Mouse (Mus musculus): ENCODE measurements around the gene Serpina5. TPM values are rescaled to one million over a fixed set of nuclear protein-coding genes. Genes with fewer than 3 reads are reported as not detected.

Serpina5 gene
- 0.52 TPM for polyA plus RNA-seq (2014; fragmentation: Illumina TruSeq; extraction: RNeasy Lipid Tissue Mini Kit (QIAGEN cat#74804); ENCODE audit: low read depth, low replicate concordance)

GRCm38 (mm10) chr12:104100768-104101167 is at the start of gene Serpina5:
Gene Serpina5, plus strand, starts transcription at chr12:104101113.

GRCm38 (mm10) chr12:104112333-104112732 is 11.4 kb downstream of the Serpina5 start, which contains the start of gene Serpina3a:
Gene Serpina3a, plus strand, starts transcription at chr12:104112724.

DNA sequence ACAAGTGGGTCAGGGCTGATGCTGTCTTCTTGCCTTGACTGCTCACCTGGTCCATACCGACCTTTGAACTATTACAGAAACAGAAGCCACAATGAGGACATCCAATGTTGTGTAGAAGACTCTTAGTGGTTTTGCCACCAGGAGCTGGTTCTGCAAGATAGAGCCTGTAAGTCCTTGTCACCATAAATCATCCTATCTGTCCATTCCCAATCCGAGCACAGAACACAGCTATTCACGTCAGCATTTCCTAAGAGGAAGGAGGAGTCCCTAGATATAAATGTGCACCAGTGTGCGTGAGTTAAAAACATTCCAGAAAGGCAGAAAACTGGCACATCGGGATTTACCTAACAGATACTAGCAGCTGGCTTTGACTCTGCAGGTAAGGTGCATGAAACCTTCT is 26.8 kb downstream of the Serpina5 start, which contains the start of gene Serpina3b:
TSS of gene Serpina3b (plus strand) at position 301 of the 400 bp plus-strand sequence.

DNA sequence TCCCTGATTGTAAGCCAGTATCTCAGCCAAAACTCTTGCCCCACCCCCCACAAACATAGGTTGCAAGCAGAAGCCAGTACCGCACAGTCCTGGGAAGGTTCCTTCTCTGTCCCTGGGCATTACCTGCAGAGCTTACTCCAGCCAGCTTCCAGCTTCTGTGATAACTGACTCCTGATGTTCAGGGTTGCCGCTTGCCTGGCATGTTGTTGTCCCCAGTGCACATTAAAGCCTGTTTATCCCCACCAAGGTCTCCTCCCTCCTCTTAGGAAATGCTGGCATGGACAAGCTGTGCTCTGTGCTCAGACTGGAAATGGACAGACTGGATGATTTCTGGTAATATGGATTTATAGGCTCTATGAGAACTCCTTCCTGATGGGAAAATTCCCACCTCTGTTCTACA is 52.7 kb downstream of the Serpina5 start, which contains the start of gene Serpina3c:
TSS of gene Serpina3c (minus strand) at position 215 of the 400 bp plus-strand sequence.

Other genes starting within 250 kb of the Serpina5 start
- not detected for gene Serpina1a, start 237.6 kb upstream of the Serpina5 start, polyA plus RNA-seq (2014; fragmentation: Illumina TruSeq; extraction: RNeasy Lipid Tissue Mini Kit (QIAGEN cat#74804); ENCODE audit: low read depth, low replicate concordance)
- gene Serpina1c, start 196.2 kb upstream of the Serpina5 start, polyA plus RNA-seq (2014; fragmentation: Illumina TruSeq; extraction: RNeasy Lipid Tissue Mini Kit (QIAGEN cat#74804); ENCODE audit: low read depth, low replicate concordance) = not detected
- gene Serpina1e, start 142.1 kb upstream of the Serpina5 start, polyA plus RNA-seq (2014; fragmentation: Illumina TruSeq; extraction: RNeasy Lipid Tissue Mini Kit (QIAGEN cat#74804); ENCODE audit: low read depth, low replicate concordance) = not detected
- not detected for gene Serpina11, start 111.2 kb upstream of the Serpina5 start, polyA plus RNA-seq (2014; fragmentation: Illumina TruSeq; extraction: RNeasy Lipid Tissue Mini Kit (QIAGEN cat#74804); ENCODE audit: low read depth, low replicate concordance)
- not detected for gene Serpina9, start 87.4 kb upstream of the Serpina5 start, polyA plus RNA-seq (2014; fragmentation: Illumina TruSeq; extraction: RNeasy Lipid Tissue Mini Kit (QIAGEN cat#74804); ENCODE audit: low read depth, low replicate concordance)
- not detected for gene Serpina12, start 56.7 kb upstream of the Serpina5 start, polyA plus RNA-seq (2014; fragmentation: Illumina TruSeq; extraction: RNeasy Lipid Tissue Mini Kit (QIAGEN cat#74804); ENCODE audit: low read depth, low replicate concordance)
- gene Serpina3a, start 11.6 kb downstream of the Serpina5 start, polyA plus RNA-seq (2014; fragmentation: Illumina TruSeq; extraction: RNeasy Lipid Tissue Mini Kit (QIAGEN cat#74804); ENCODE audit: low read depth, low replicate concordance) = not detected
- 0.58 TPM for gene Serpina3b, start 26.9 kb downstream of the Serpina5 start, polyA plus RNA-seq (2014; fragmentation: Illumina TruSeq; extraction: RNeasy Lipid Tissue Mini Kit (QIAGEN cat#74804); ENCODE audit: low read depth, low replicate concordance)
- 9.7 TPM for gene Serpina3c, start 52.8 kb downstream of the Serpina5 start, polyA plus RNA-seq (2014; fragmentation: Illumina TruSeq; extraction: RNeasy Lipid Tissue Mini Kit (QIAGEN cat#74804); ENCODE audit: low read depth, low replicate concordance)
- 0.58 TPM for gene Serpina3f, start 113.4 kb downstream of the Serpina5 start, polyA plus RNA-seq (2014; fragmentation: Illumina TruSeq; extraction: RNeasy Lipid Tissue Mini Kit (QIAGEN cat#74804); ENCODE audit: low read depth, low replicate concordance)
- 3.3 TPM for gene Serpina3g, start 135.1 kb downstream of the Serpina5 start, polyA plus RNA-seq (2014; fragmentation: Illumina TruSeq; extraction: RNeasy Lipid Tissue Mini Kit (QIAGEN cat#74804); ENCODE audit: low read depth, low replicate concordance)
- gene Serpina3i, start 162.0 kb downstream of the Serpina5 start, polyA plus RNA-seq (2014; fragmentation: Illumina TruSeq; extraction: RNeasy Lipid Tissue Mini Kit (QIAGEN cat#74804); ENCODE audit: low read depth, low replicate concordance) = not detected
- gene Serpina3j, start 213.4 kb downstream of the Serpina5 start, polyA plus RNA-seq (2014; fragmentation: Illumina TruSeq; extraction: RNeasy Lipid Tissue Mini Kit (QIAGEN cat#74804); ENCODE audit: low read depth, low replicate concordance) = not detected
- 0.64 TPM for gene Serpina3k, start 237.4 kb downstream of the Serpina5 start, polyA plus RNA-seq (2014; fragmentation: Illumina TruSeq; extraction: RNeasy Lipid Tissue Mini Kit (QIAGEN cat#74804); ENCODE audit: low read depth, low replicate concordance)
- gene Serpina3m, start 237.4 kb downstream of the Serpina5 start, polyA plus RNA-seq (2014; fragmentation: Illumina TruSeq; extraction: RNeasy Lipid Tissue Mini Kit (QIAGEN cat#74804); ENCODE audit: low read depth, low replicate concordance) = not detected